Mouse (Mus musculus): ENCODE data around the gene Dhtkd1.
A peak's percentile ranks its signal among the peaks of the same experiment; 100 is the strongest.

The Dhtkd1 gene

GRCm38 (mm10) chr2:5930291-5931054, 12.1 kb downstream of the Dhtkd1 start:
- no peak for DNase-seq (ENCODE audit: low spot score in 2 of 2)

GRCm38 (mm10) chr2:5929793-5930192, 12.8 kb downstream of the Dhtkd1 start:
- no peak for DNase-seq (ENCODE audit: low spot score in 2 of 2)

- DNase-seq (ENCODE audit: low spot score in 2 of 2) = no peak
Observed at GRCm38 (mm10) chr2:5927481-5927880, 15.1 kb downstream of the Dhtkd1 start.

- no peak for DNase-seq (ENCODE audit: low spot score in 2 of 2)
Observed at GRCm38 (mm10) chr2:5923786-5924185, 18.8 kb downstream of the Dhtkd1 start.

GRCm38 (mm10) chr2:5922823-5923222, 19.8 kb downstream of the Dhtkd1 start:
- no peak for DNase-seq (ENCODE audit: low spot score in 2 of 2)

GRCm38 (mm10) chr2:5911282-5911965, 31.2 kb downstream of the Dhtkd1 start:
- peak in 1 of 2 experiments; percentile 23 for DNase-seq (ENCODE audit: low spot score in 2 of 2)

GRCm38 (mm10) chr2:5906625-5907024, 36.0 kb downstream of the Dhtkd1 start:
- DNase-seq (ENCODE audit: low spot score in 2 of 2) = peak in 1 of 2 experiments; percentile 22

- DNase-seq (ENCODE audit: low spot score in 2 of 2) = peak; percentile 35 to 54
Observed at GRCm38 (mm10) chr2:5906092-5906491, 36.5 kb downstream of the Dhtkd1 start.

- no peak for DNase-seq (ENCODE audit: low spot score in 2 of 2)
Observed at GRCm38 (mm10) chr2:5900145-5900544, 42.4 kb downstream of the Dhtkd1 start.

- DNase-seq (ENCODE audit: low spot score in 2 of 2) = peak; percentile 99 to 100
Observed at GRCm38 (mm10) chr2:5894843-5895570, 47.6 kb downstream of the Dhtkd1 start, which contains the start of gene Sec61a2. Sec61a2 (minus strand) TSS chr2:5895432.

- DNase-seq (ENCODE audit: low spot score in 2 of 2) = no peak
Observed at GRCm38 (mm10) chr2:5894296-5894695, 48.3 kb downstream of the Dhtkd1 start.

- peak in 1 of 2 experiments; percentile 44 for DNase-seq (ENCODE audit: low spot score in 2 of 2)
Observed at GRCm38 (mm10) chr2:5889412-5889811, 53.2 kb downstream of the Dhtkd1 start.

GRCm38 (mm10) chr2:5888865-5889264, 53.7 kb downstream of the Dhtkd1 start:
- DNase-seq (ENCODE audit: low spot score in 2 of 2) = no peak

GRCm38 (mm10) chr2:5877446-5877845, 65.1 kb downstream of the Dhtkd1 start:
- DNase-seq (ENCODE audit: low spot score in 2 of 2) = no peak

GRCm38 (mm10) chr2:5869746-5870145, 72.8 kb downstream of the Dhtkd1 start:
- no peak for DNase-seq (ENCODE audit: low spot score in 2 of 2)

- no peak for DNase-seq (ENCODE audit: low spot score in 2 of 2)
Observed at GRCm38 (mm10) chr2:5867681-5868080, 74.9 kb downstream of the Dhtkd1 start.

- no peak for DNase-seq (ENCODE audit: low spot score in 2 of 2)
Observed at GRCm38 (mm10) chr2:5862834-5863233, 79.8 kb downstream of the Dhtkd1 start, which contains the start of gene Gm13199. Gm13199 (minus strand) TSS chr2:5862934.

- DNase-seq (ENCODE audit: low spot score in 2 of 2) = no peak
Observed at GRCm38 (mm10) chr2:5851866-5852265, 90.7 kb downstream of the Dhtkd1 start.

- no peak for DNase-seq (ENCODE audit: low spot score in 2 of 2)
Observed at GRCm38 (mm10) chr2:5851116-5851515, 91.5 kb downstream of the Dhtkd1 start.

Data from right cerebral cortex, adult 2 months (tissue).